Mouse (Mus musculus): Measurements from ENCODE around the gene Btbd3. TPM values are rescaled to one million over a fixed set of nuclear protein-coding genes. Genes with fewer than 3 reads are reported as not detected.

Gene Btbd3
- polyA plus RNA-seq, 1 experiment = 27.9 TPM

GRCm38 (mm10) chr2:138412537-138412936 lies 156.2 kb downstream of the Btbd3 start:
- no peak overlapping the region for H3K4me3 ChIP-seq (replicated peaks; ENCODE audit: extremely low read depth, low read depth, low read length)
- WGBS = 53% methylated on average over 5 of the region's 5 CpGs
- no peak for TF ChIP-seq CTCF (IDR thresholded peaks at IDR 0.05; ENCODE audit: insufficient read depth, low read length)
- peaks cover 4% of the 10 kb centered on the region; the same call in 1 of the 2 replicates for H3K4me1 ChIP-seq (ENCODE audit: control insufficient read depth, insufficient read depth, low read length)
- no peak for DNase-seq

- no peak for TF ChIP-seq POLR2A (IDR thresholded peaks at IDR 0.05; ENCODE audit: borderline replicate concordance, extremely low read depth, low read depth, low read length)
- TF ChIP-seq CTCF (IDR thresholded peaks at IDR 0.05; ENCODE audit: insufficient read depth, low read length) = no peak
- Histone ChIP-seq H3K4me3 (replicated peaks; ENCODE audit: extremely low read depth, low read depth, low read length) (no peak overlapping the region), H3K4me1 (ENCODE audit: control insufficient read depth, insufficient read depth, low read length) (no peaks in the 10 kb centered on the region)
- WGBS = 61% methylated on average over 2 of the region's 2 CpGs
- no peak for DNase-seq
These were observed 166.0 kb downstream of the Btbd3 start for GRCm38 (mm10) chr2:138422321-138422720.

- H3K4me1 ChIP-seq (ENCODE audit: control insufficient read depth, insufficient read depth, low read length) = no peaks in the 10 kb centered on the region
- no peak overlapping the region for H3K4me3 ChIP-seq (replicated peaks; ENCODE audit: extremely low read depth, low read depth, low read length)
- TF ChIP-seq POLR2A (IDR thresholded peaks at IDR 0.05; ENCODE audit: borderline replicate concordance, extremely low read depth, low read depth, low read length) (no peak), CTCF (IDR thresholded peaks at IDR 0.05; ENCODE audit: insufficient read depth, low read length) (no peak)
- no peak for DNase-seq
- WGBS = 37% methylated on average over 2 of the region's 2 CpGs
These were observed 175.6 kb downstream of the Btbd3 start for GRCm38 (mm10) chr2:138431991-138432390.

- no peaks in the 10 kb centered on the region for H3K4me1 ChIP-seq (ENCODE audit: control insufficient read depth, insufficient read depth, low read length)
- WGBS = 91% methylated on average over 3 of the region's 3 CpGs
- H3K4me3 ChIP-seq (replicated peaks; ENCODE audit: extremely low read depth, low read depth, low read length) = no peak overlapping the region
- TF ChIP-seq CTCF (IDR thresholded peaks at IDR 0.05; ENCODE audit: insufficient read depth, low read length) = no peak
- DNase-seq = no peak
These were observed 190.1 kb downstream of the Btbd3 start for GRCm38 (mm10) chr2:138446466-138446865.

- Histone ChIP-seq H3K4me1 (ENCODE audit: control insufficient read depth, insufficient read depth, low read length) (no peaks in the 10 kb centered on the region), H3K4me3 (replicated peaks; ENCODE audit: extremely low read depth, low read depth, low read length) (no peak overlapping the region)
- DNase-seq = no peak
- 84% methylated on average over 7 of the region's 7 CpGs for WGBS
- no peak for TF ChIP-seq POLR2A (IDR thresholded peaks at IDR 0.05; ENCODE audit: borderline replicate concordance, extremely low read depth, low read depth, low read length)
- TF ChIP-seq CTCF (IDR thresholded peaks at IDR 0.05; ENCODE audit: insufficient read depth, low read length) = no peak
These were observed 190.6 kb downstream of the Btbd3 start for GRCm38 (mm10) chr2:138446943-138447342.

GRCm38 (mm10) chr2:138447681-138448080 lies 191.3 kb downstream of the Btbd3 start:
- TF ChIP-seq CTCF (IDR thresholded peaks at IDR 0.05; ENCODE audit: insufficient read depth, low read length) (no peak), POLR2A (IDR thresholded peaks at IDR 0.05; ENCODE audit: borderline replicate concordance, extremely low read depth, low read depth, low read length) (no peak)
- WGBS = 97% methylated on average over 3 of the region's 3 CpGs
- DNase-seq = no peak
- H3K4me3 ChIP-seq (replicated peaks; ENCODE audit: extremely low read depth, low read depth, low read length) = no peak overlapping the region
- H3K4me1 ChIP-seq (ENCODE audit: control insufficient read depth, insufficient read depth, low read length) = no peaks in the 10 kb centered on the region

- DNase-seq = no peak
- H3K4me3 ChIP-seq (replicated peaks; ENCODE audit: extremely low read depth, low read depth, low read length) = no peak overlapping the region
- 76% methylated on average over 22 of the region's 22 CpGs for WGBS
- no peaks in the 10 kb centered on the region for H3K4me1 ChIP-seq (ENCODE audit: control insufficient read depth, insufficient read depth, low read length)
- no peak for TF ChIP-seq POLR2A (IDR thresholded peaks at IDR 0.05; ENCODE audit: borderline replicate concordance, extremely low read depth, low read depth, low read length)
- no peak for TF ChIP-seq CTCF (IDR thresholded peaks at IDR 0.05; ENCODE audit: insufficient read depth, low read length)
These were observed 211.7 kb downstream of the Btbd3 start for GRCm38 (mm10) chr2:138468046-138468572.

- Histone ChIP-seq H3K4me1 (ENCODE audit: control insufficient read depth, insufficient read depth, low read length) (no peaks in the 10 kb centered on the region), H3K4me3 (replicated peaks; ENCODE audit: extremely low read depth, low read depth, low read length) (no peak overlapping the region)
- WGBS = 63% methylated on average over 5 of the region's 5 CpGs
- DNase-seq = no peak
- TF ChIP-seq CTCF (IDR thresholded peaks at IDR 0.05; ENCODE audit: insufficient read depth, low read length) = no peak
- TF ChIP-seq POLR2A (IDR thresholded peaks at IDR 0.05; ENCODE audit: borderline replicate concordance, extremely low read depth, low read depth, low read length) = no peak
These were observed 217.0 kb downstream of the Btbd3 start for GRCm38 (mm10) chr2:138473407-138473806.

- TF ChIP-seq CTCF (IDR thresholded peaks at IDR 0.05; ENCODE audit: insufficient read depth, low read length) (no peak), POLR2A (IDR thresholded peaks at IDR 0.05; ENCODE audit: borderline replicate concordance, extremely low read depth, low read depth, low read length) (no peak)
- DNase-seq = no peak
- H3K4me3 ChIP-seq (replicated peaks; ENCODE audit: extremely low read depth, low read depth, low read length) = no peak overlapping the region
- H3K4me1 ChIP-seq (ENCODE audit: control insufficient read depth, insufficient read depth, low read length) = no peaks in the 10 kb centered on the region
- WGBS = 83% methylated on average over 3 of the region's 3 CpGs
These were observed 220.1 kb downstream of the Btbd3 start for GRCm38 (mm10) chr2:138476486-138476885.

GRCm38 (mm10) chr2:138477278-138477677 lies 220.9 kb downstream of the Btbd3 start:
- WGBS = 97% methylated on average over 5 of the region's 5 CpGs
- TF ChIP-seq CTCF (IDR thresholded peaks at IDR 0.05; ENCODE audit: insufficient read depth, low read length) (no peak), POLR2A (IDR thresholded peaks at IDR 0.05; ENCODE audit: borderline replicate concordance, extremely low read depth, low read depth, low read length) (no peak)
- DNase-seq = no peak
- Histone ChIP-seq H3K4me1 (ENCODE audit: control insufficient read depth, insufficient read depth, low read length) (no peaks in the 10 kb centered on the region), H3K4me3 (replicated peaks; ENCODE audit: extremely low read depth, low read depth, low read length) (no peak overlapping the region)
